Mouse (Mus musculus) cerebellum, adult 9-11 months (tissue): Measurements from ENCODE around the gene Maml3.

Source experiments
- DNase-seq: peaks from one replicate; pipeline ENCODE4 v3.0.0; 2022

Maml3 gene

DNA sequence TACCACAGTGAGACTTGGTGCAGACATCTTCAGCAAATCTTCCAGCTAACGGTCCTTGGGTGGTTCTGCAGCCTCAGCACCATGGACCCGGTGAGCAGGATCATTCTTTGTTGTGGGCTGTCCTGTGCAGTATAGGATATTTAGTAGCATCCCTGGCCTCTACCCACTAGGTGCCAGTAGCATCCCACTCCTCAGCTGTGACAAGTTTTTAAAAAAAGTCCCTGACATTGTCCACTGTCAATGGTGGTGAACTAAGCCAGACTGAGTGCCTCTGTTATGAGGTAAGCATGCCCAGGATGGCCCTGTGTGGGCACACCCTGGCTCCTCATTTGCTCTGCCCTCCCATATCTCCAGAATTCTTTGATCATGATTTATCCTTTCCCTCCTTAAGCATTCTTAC lies 453.7 kb downstream of the Maml3 start:
- no peak for DNase-seq

DNA sequence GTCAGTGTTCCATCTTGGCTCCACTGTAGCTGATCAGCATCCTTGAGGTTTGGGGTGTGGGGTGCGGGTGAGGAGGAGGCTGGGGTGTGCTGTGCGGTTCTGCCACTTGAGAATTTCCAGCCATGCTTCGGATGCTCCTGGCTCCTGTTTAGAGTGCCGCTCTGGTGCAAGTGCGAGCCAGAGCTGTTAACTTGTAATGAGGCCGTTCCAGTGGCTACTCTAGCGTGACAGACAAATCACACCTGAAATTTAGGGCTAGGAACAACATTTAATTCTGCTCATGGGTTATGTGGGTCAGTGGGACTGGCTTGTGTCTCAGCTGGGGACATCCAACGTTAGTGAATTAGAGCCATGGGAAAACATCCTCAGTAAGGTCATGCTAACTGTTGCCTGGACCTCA lies 454.9 kb downstream of the Maml3 start:
- DNase-seq: no peak

DNA sequence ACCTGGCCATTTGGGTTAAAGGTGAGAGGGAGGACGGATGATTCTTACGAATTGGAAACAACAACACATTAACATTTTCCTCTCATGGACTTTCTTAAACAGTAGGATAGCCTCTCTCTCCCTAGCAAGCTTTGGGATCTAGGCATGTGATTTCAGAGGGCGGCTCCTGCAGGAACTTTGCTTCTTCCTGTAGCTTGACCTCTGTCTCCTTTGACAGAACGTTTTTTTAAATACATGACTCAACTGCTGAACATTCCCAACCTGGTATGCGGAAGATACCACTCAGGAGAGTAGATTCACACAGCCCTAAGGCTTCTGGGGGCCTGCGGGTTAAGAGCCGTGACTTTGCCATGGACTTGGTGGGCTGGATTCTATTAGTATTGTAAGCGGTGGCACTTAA lies 455.4 kb downstream of the Maml3 start:
- no peak for DNase-seq

DNA sequence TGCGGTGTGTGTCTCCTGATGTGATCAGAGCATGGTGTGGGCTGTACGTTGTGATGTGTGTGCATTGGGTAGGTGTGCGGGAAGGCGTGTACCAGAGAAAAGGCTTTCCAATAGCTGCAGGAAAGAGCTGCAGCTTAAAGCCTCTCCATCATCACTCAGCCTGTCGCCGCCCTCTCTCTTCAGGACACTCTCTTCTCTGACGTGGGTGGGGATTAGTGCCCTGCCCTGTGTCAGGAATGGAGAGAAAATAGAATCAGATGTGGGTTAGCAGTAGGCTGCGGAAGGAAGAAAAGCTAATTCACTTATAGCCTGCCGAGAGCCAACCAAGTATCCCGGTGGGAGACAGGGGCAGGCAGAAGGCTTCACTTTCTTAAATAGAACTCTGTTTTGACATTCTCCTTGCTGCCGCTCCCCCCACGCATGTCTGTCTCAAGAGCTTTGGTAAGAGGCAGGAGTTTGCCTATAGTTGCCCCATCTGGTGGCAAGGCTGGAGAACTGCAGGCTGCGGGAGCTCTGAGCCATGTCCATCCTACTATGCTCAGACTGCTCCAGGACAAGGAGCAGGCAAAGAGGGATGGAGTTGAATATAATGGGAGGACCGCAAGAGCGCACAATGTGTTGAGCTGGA lies 456.7 kb downstream of the Maml3 start:
- peak; percentile 78 for DNase-seq

DNA sequence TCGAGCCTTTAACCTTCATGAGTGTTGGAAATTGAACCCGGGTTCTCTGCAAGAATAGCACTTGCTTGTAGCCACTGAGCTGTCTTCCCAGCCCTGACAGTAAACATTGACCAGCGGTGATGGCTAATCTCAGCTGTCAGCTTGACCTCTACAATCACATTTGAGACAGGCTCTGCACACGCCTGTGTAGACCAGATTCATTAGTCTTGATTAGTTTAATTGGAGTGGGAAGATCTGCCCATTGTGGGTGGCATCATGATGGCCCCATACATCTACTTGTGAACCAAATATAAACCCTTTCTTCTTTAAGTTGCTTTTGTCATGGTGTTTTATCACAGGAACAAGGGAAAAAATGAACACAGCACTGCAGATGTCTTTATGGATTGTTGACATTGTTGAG lies 457.5 kb downstream of the Maml3 start:
- DNase-seq: no peak

DNA sequence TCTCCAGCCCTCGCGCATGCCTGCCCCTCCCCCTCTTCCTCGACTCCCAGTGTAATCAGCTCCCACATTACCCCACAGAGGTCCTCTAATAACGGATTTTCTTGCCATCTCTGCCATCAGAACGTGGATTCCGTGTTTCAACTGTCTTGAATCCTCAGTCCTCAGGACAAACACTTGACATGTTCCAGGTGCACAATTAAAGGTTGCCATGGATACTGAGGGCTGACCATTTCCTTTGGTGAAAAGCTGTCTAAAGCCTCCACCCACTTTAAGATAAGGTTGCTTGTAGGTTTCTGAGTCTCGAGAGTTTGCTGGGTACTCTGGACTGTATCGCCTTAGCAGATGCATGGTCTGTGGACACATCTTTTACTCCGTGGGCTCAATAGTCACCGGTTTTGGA lies 458.6 kb downstream of the Maml3 start:
- DNase-seq: no peak

DNA sequence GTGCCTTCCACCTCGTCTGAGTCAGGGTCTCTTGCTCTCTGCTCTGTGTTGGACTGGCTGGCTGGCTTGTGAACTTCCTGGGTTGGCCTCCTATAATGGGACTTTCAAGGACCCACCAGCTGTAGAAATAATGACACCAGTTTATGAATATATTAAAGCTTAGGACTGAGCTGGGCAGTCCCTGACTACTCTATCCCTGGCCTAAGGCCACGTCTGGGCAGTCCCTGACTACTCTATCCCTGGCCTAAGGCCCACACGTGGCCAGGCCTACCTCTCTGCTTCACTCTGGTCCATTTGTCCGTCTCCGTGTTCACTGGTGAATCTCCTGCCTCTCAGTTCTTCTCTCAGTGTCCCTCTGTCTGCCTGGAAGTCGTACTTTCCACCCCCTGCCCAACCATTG lies 459.4 kb downstream of the Maml3 start:
- DNase-seq: no peak

DNA sequence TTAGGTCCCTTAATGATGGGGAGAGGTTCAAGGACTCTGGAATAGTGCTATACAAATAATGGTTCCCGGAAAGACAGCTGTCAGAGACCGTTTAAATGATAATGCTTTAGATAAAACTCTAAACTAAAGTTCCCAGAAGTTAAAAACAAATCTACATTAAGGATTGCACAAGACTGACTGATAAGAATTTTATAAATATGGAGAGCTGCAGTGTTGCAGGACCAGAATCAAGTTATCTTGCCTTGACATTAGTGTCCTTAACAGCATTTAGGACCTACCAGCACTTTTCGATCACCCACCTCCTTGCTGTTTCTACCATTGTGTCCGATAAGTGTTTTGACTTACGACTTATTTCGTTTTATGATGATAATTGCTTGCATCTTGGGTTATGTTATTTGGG lies 466.6 kb downstream of the Maml3 start:
- no peak for DNase-seq

DNA sequence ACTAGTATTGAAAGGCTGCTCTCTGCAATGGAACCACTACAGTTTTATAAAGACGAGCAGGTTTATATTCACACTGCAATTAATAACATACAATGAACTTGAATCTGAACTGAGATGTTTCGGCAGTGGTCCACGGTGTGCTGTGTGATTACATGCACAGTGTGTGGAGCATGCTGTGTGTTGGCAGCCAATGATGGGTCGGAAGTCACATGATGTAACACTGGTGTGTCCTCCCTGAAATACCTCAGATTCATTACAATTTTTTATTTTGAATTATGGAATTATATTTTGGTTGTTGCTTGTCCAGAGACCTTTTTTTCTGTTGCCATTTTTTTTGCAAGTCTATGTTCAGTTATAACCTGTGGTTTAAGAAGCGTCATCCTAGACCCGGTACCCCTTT lies 467.6 kb downstream of the Maml3 start:
- no peak for DNase-seq

DNA sequence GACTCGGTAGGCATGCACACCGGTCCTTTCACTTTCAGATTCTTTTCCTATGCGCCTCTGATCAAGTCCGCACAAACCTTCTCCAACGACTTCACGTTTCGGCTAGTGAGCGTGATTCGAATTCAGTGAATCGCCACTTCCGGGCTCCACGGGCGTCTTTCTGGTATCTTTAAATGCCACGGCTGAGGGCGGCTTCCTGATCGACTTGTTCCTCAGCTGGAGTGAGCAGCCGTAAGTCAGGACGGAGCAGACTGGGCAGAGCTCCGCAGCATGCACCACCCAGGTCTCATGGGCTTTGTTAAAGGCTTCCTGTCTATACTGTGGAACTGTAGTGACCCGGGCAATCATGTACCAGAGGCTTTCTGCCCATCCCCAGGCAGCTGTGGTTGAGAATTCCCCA lies 468.2 kb downstream of the Maml3 start:
- DNase-seq: no peak

DNA sequence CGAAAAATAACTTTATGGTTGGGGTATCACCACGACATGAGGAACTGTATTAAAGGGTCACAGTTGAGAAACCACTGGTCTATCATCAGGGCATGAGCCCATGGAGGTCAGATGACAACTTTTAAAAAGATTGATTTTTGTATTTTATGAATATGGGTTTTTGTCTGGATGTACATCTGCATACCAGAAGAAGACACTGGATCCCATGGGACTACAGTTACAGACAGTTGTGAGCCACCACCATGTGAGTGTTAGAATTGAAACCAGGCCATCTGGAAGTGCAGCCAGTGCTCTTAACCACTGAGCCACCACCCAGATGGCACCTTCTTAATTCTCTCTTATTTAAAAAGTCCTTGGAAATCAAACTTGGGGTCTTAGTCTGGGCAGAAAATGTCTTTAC lies 468.9 kb downstream of the Maml3 start:
- DNase-seq: no peak
